Mouse (Mus musculus): ENCODE measurements around the gene Prkca.

DNA sequence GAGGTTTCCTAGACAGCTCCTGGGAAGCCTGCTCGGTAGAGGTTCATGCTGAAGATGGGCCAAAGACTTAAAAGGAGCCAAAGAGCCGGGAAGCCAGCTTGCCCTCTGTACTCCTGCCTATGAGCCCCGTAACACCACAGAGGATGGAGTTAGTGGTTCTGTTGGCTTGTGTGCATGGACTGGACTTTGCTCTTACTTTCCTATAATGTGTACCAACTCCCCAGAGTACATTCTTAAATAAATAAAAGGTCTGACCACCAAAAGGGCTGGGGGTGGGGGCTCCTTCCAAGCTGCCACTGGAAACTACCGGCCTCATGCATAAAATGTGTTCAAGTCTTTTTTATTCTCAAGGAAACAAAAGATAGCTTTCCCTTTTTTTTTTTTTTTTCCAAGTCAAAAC lies 377.5 kb downstream of the Prkca start:
- TF ChIP-seq ZNF384 (IDR thresholded peaks at IDR 0.05; ENCODE audit: low read depth, low read length) (no peak), CHD2 (IDR thresholded peaks at IDR 0.05; ENCODE audit: low read depth, low read length) (no peak), ZC3H11A (IDR thresholded peaks at IDR 0.05; ENCODE audit: borderline replicate concordance, low read depth, low read length) (no peak), MAFK (IDR thresholded peaks at IDR 0.05; ENCODE audit: insufficient read depth, low read depth, low read length) (no peak)
